Mouse (Mus musculus): Measurements from ENCODE around the gene Angptl2. TPM values are rescaled to one million over a fixed set of nuclear protein-coding genes. Genes with fewer than 3 reads are reported as not detected.

Angptl2 gene
- total RNA-seq, 2 experiments from 2014 or later = 51.2 to 67.0 TPM

DNA sequence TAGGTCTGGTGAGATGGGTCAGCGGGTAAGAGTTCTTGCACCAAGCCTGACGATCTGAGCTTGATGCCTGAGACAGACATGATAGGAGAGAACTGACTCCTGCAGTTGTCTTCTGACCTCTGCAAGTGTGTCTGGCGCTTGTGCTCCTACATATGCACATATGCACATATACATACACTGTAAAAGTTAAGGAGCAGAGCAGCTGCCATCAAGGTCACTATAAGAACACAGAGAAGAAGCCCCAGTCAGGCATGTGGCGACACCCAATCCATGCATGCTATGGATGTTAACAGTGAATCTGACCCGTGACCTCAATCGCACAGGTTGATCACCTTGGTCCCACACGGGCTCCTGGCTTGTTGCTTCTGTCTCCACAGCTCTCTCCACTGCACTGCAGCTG lies 10.1 kb downstream of the Angptl2 start:
- no peak for DNase-seq
- intact Hi-C loops (cut with DNase I) = no loop called here

DNA sequence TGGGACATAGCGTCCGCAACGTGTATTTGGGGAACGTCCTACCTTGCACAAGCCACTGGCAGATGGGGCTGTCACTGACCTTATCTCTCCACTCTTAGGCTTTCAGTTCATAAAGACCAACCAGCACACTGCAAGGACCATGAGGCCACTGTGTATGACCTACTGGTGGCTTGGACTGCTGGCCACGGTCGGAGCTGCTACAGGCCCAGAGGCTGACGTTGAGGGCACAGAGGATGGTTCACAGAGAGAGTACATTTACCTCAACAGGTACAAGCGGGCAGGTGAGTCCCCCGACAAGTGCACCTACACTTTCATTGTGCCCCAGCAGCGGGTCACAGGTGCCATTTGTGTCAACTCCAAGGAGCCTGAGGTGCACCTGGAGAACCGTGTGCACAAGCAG lies 12.2 kb downstream of the Angptl2 start:
- DNase-seq = no peak
- intact Hi-C loops (cut with DNase I) = no loop called here

DNA sequence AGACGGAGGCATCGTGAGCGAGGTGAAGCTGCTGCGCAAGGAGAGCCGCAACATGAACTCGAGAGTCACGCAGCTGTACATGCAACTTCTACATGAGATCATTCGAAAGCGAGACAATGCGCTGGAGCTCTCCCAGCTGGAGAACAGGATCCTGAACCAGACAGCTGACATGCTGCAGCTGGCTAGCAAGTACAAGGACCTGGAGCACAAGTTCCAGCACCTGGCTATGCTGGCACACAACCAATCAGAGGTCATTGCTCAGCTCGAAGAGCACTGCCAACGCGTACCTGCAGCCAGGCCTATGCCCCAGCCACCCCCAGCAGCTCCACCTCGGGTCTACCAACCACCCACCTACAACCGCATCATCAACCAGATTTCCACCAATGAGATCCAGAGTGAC lies 12.7 kb downstream of the Angptl2 start:
- DNase-seq = no peak
- intact Hi-C loops (cut with DNase I) = no loop called here

DNA sequence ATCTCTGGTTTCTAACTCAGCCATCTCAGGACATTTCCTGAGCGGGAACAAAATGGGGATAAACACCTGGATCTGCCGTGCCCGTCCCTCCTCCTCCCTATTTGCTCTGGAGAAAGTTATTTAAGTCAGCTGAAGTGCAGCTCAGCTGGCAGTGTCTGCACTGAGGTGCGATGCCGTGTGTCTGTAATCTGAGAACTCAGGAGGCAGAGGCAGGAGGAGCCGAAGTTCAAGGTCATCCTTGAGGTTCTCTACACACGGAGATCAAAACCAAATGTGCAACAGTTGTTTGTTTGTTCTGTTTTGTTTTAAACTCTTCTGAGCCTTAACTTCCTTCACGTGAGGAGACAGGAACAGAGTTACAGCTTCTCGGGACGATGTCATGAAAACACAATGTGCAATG lies 14.8 kb downstream of the Angptl2 start:
- intact Hi-C loops (cut with DNase I) = no loop called here

DNA sequence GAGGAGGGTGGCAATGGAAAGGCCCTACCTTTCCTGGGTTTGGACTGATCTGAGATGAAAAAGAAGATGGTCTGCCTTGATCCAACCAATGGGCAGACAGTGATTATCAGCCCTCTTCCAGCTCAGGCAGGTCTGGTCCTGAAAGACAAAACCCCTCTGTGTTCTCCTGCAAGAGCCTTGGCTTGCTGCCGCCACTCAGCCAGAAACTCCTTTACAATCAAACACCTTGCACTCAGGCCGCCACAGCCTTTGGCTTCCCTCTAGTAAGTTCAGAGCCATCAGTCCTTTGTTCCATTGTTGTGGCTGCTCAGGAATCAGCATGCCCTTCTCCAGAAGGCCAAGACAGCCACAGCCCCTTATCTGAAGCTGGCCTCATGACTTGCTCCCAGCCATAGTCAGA lies 15.9 kb downstream of the Angptl2 start:
- DNase-seq = no peak
- intact Hi-C loops (cut with DNase I) = no loop called here

More for the DNA sequence above, 14.8 kb downstream of the Angptl2 start:
- no peak for DNase-seq

DNA sequence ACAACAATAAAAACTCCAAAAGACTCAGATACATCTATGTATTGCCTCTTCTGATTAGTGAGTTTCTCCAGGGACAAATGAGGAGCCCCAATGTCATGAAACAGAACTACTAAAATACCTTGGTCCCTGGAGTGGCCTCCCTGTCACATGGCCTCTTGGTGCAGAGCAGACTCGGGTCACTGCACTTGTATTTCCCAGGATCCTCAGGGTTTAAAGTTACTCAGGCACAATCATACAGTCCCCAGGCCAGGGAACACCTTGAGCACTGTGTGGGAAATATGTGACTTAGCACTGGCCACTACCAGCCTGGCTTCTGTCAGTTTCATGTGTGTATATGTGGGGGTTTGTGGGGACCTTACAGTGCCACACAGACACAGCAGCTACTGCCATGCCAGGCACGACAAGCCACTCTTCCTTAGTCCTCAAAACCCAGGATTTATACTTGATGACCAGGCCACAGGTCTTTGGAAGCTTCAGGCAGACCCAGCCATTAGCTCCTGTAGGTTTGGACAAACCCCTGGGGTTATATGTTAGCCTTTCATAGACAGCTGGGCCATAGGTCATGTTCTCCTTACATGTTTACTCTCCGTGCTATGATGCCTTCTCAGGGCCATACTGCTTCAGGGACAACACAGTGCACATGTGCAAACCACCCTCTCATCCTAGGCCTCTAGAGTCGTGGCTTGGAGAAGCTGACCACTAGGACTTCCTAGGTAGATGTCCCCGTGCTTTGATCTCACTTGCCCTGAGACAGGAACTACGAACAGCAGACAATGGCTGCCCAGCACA lies 17.1 kb downstream of the Angptl2 start:
- intact Hi-C loops (cut with DNase I) = no loop called here
- DNase-seq = no peak

DNA sequence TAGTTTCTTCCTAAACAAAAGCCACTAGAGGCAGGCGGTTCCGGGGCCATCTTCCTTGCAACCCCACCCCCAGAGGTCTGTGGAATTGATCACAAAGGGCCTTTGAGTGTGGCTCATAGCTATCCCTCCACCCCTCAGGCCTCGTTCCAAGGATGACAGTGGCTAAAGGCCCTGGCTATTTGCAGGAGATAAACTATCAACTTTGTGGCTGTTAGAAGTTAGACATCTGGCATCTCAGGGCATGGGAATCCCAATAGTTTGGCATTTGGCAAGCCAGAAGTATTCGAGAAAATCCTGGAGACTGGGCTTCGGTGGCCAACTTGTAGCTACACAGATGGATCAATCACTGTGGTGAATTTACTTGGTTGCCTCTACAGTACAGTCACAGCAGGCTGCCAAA lies 18.0 kb downstream of the Angptl2 start:
- no peak for DNase-seq
- intact Hi-C loops (cut with DNase I) = no loop called here

DNA sequence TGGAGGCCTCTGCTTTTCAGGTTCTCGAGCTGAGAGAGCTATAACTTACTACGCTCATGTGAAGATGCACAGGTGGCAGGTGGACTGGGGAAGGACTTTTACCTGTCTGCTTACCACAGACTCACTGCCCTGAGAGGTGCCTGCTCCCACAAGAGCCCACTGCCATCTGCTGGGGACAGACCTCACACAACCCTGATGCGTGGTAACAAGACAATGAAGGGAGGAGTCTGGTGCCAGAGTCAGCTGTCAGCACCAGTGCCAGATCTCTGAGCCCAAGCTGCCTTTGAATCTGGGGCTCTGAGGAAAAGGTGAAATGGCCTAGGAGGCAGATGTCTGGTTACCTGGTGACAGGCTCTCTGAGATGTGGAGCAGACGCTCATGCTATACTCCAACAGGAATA lies 19.0 kb downstream of the Angptl2 start:
- intact Hi-C loops (cut with DNase I) = loop anchor here (5.0 kb wide), 1 partner anchor 78 kb away; no protein-coding TSS in a partner anchor
- no peak for DNase-seq

DNA sequence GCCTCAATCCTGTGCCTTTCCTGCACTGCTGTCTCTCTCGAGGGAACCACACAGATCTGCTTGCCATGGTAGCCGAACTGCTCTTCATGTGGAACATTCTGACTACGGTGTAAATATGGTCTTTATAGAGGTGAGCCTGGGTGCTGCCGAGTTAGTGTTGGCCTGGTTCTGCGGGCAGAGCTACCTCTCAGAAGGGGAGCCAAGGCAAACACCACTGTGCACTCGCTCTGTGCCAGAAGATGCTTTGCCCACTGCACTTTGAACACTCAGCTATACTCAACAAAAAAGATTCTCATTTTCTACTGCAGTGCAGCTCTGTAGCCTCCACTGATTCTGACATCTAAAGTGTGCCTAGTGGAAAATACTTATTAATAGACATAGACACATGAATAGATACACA lies 21.7 kb downstream of the Angptl2 start:
- DNase-seq = no peak
- intact Hi-C loops (cut with DNase I) = loop anchor here (5.0 kb wide), 1 partner anchor 80 kb away; no protein-coding TSS in a partner anchor

DNA sequence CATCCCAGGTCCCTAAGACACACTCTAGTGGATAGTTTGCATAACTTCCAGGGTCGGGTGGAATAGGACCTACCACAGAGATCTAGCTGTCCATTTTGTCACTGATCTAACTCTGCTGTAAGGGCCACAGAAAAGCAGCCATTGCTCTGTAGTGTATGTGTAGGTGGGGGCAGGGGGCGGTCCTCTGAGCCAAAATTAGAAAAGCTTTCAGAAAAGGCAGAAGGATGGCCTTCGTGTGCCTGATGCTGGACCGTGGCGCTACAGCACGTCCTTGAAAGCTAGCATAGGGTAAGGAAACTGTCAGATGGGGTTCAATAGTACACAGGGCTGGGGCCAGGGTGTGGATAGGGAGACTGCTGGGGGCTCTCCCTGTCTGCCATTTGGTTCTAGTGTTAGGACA lies 29.0 kb downstream of the Angptl2 start:
- DNase-seq = no peak
- intact Hi-C loops (cut with DNase I) = no loop called here

DNA sequence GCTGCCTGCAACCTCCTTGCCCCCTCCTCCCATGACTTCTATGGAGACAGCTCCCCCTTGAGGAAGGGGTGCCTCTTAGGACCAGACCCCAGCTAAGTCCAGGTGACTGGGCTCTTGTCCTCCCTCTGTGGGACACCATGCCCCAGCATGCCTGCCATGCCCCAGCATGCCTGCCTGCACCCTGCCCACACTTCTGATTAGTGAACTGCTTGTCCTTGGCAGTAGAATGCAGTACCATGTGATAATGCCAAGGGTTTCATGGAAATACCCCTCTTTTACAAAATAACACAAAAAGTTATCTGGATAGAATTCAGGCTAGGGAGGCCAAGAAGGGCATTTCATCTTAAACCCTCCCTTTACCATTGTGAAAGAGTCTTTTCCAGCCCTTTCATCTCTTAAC lies 29.5 kb downstream of the Angptl2 start:
- DNase-seq = no peak
- intact Hi-C loops (cut with DNase I) = no loop called here

DNA sequence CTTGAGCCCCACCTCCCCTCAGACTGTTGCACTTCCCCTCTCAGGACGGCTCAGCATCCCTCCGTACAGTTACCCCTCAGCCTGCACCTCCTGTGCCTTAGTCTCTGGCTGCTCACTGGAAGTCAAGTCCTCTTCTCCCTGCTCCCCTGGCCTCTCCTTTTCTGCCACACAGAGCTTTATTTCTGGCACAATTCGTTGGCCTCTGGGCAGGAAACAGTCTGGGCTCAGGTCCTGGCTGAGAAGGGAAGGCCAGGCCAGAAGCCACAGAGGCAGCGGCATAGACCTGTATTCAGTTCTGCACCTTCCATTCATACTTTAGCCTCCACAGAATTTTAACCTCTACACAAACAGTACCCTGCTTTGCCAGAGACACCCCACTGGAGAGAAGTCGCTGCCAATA lies 31.0 kb downstream of the Angptl2 start:
- intact Hi-C loops (cut with DNase I) = no loop called here
- no peak for DNase-seq

DNA sequence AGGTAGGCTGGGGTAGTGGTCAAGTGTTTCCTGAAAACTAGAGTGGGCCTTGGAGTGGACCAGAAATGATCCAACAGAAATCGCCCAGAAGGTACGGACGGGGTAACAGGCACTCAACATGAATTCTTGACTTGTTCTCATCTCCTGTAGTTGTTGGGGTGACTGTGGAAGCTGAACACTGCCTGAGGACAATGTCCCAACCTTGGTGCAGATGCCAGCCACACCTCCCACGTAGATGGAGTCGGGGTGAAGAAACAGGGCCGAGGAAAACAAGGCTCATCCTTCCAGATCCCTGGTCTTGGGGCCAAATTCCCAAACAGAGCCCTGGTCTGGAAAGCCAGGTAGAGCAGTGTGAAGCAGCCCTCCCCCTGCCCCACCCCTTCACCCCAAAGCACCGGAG lies 32.7 kb downstream of the Angptl2 start:
- no peak for DNase-seq
- intact Hi-C loops (cut with DNase I) = no loop called here

DNA sequence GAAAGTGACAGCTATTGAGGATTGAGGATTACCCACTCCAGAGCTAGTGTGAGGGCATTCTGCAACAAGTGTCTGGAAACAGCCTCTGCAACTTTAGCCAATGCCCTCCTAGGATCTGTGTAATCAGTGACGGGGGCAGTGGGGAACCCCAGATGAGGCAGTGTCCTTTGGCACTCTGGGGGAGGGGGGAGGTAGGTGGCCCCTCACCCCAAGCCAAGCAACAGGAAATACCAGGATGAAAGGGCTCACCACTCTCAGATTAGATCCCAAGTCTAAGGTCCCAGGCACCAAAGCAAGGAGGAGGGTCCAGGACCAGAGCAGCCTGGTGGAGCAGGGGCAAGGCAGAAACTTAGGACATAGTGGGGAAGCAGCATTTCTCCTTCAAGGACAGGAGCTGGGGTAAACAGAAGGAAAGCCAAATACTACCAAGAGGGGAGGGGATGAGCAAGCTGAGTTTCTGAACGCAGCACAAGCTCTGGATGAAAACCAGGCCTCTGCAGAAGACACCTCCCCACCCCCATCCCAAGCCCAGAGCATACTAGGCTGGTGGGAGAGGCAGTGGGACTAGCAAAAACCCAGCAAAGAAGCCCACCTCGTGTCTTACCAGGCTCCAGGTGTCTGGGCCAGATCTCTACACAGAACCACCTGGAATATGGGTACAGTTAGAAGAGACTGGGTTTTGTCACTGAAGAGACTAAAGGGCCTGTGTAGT lies 34.2 kb downstream of the Angptl2 start:
- no peak for DNase-seq
- intact Hi-C loops (cut with DNase I) = no loop called here

DNA sequence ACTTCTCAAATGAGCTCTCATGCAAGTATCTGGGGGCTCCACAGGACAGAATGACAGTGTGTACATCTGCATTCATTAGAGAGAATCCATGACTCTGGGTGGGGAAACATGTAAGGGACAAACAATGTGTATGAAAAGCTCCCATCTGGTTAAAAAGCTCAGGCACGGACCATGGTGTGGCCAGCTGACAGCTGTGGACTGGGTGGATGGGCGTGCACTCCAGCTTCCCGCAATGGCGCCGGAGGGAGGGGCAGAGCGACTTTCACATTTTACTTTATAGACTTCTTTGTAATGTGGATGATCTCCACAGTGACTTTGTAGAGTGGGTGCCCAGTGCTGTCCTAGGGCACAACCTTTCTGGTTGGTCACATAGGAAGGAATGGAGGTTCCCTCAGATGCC lies 36.9 kb downstream of the Angptl2 start:
- intact Hi-C loops (cut with DNase I) = no loop called here

DNA sequence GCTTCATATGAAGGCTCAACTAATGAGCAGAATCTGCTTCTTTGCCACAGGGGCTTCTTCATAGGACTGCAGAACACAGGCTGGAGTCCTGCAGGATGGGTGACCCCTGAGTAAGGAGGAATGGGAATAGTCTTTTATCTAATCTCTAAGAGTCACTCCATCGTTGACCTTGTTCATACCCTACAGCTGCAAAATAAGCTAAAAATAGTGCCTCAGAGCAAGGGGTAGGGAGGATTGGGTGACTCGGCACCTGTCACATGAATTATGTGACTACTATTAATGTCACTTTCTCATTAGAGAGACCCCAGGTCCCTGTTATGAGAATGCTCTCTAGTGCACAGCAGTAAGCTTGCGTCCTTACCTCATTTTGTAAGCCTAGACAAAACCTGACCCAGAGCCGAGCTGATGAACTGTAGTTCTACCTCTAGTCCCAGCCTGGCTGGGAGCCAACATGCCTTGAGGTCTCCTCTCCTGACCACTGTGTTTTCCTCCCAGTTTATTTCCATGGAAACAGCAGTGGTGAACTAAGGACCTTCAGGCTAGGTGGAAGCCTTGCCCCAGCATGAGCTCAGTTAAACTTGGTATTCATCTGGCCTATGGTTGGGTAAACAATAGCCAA lies 37.8 kb downstream of the Angptl2 start:
- no peak for DNase-seq
- intact Hi-C loops (cut with DNase I) = no loop called here

More for the DNA sequence above, 36.9 kb downstream of the Angptl2 start:
- no peak for DNase-seq

DNA sequence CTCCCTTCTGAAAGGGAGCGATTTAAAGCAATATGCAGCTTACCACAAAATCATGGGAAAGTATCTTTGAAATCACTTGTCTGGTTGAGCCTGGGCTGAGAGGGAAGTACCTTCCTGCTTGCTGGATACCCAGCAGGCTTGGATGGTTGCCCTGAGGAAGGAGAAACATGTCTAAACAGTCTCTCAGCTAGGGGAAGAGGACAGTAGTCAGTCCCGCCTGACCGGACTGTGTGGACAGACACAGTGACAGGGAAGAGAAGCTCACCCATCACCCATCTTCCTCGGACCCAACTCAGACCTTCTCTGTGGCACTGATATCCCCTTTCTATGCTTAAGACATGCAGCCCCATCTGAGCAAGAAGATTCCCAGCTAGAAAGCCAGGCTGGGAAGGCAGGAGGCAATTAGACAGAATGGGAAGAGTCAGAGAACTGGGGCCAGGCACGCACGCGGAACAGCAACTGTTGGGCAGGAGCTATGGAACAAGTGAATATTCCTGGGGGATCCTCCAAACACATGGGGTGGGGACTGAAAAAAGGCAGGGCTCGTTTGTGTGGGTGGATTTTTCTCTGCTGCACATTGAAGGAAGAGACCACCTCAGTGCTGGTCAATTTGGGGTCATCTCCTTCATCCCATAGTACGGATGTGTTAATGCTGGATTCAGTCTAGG lies 38.6 kb downstream of the Angptl2 start:
- DNase-seq = no peak
- intact Hi-C loops (cut with DNase I) = no loop called here

DNA sequence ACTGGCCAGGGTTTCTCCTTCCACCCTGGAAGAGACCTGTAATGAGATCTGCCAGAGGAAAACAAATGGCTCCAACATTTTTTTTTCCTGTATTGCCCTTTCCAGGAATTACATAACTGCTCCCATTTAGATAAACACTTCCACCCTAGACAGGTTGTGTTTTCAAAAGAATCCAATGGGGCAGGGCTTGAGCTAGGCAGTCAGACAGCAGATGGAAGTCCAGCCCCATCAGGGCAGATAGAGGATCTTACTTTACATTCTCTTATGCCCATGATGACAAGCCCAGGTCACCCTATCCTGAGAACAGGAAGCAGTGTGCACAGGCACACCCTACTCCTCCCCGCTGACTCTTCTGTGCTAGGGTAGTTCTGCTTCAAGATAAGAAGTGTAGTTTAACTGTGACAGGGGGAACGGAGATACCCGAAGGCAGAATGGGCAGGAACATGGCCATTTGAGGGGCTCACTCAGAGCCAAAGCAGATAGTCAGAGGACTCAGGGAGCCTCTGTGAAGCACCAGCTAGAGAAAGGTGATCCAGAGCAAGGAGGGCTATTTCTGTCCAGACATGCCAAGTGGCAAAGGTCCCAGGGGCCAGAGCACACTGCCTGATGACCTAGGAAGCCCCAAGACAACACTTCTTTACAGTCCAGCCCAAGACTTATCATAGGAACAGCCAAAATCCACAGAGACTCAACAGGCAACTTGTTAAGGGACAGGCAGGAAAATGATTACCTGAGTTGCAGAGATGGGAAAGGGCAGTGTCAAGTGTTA lies 41.1 kb downstream of the Angptl2 start:
- no peak for DNase-seq
- intact Hi-C loops (cut with DNase I) = no loop called here

DNA sequence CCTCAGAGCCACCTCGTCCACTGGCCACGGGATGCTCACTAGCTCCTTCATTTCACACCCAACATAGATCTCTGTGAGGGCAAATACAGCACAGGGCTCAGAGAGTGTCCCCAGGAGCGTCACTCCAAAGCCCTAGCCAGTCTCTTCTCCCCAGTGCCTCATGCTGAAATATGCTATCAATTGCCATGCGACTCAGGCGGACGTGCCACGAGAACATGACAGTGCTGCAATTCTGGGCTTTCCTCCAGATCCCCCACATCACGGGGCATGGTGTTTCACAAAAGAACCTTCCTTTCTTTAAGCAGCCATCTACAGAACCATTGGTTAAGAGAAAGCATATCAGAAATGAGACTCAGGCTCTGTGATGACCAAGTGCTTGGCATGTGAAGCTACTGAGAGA lies 44.9 kb downstream of the Angptl2 start:
- intact Hi-C loops (cut with DNase I) = no loop called here
- DNase-seq = no peak

DNA sequence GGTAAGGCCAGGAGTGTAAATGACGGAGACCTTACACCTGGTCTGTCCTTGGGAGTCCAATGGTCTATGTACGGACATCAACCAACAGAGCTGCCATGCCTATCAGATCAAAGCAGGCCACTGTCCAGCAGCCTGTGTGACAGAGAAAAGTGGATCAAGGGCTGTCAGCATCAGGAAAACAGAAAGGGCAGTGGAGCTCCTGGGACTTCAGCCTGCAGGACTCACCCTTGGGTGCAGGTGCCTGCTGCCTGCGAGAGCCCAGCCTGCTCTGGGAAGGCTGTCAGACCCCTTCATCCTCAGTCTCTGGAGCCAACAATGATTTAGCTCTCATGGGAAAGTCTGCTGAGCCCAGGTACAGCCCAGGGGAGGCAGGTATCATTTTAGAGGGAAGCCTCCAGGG lies 45.6 kb downstream of the Angptl2 start:
- no peak for DNase-seq
- intact Hi-C loops (cut with DNase I) = no loop called here
